Mouse (Mus musculus): ENCODE data around the gene Sec61a1.
A peak's percentile ranks its signal among the peaks of the same experiment; 100 is the strongest.

Gene Sec61a1

DNA sequence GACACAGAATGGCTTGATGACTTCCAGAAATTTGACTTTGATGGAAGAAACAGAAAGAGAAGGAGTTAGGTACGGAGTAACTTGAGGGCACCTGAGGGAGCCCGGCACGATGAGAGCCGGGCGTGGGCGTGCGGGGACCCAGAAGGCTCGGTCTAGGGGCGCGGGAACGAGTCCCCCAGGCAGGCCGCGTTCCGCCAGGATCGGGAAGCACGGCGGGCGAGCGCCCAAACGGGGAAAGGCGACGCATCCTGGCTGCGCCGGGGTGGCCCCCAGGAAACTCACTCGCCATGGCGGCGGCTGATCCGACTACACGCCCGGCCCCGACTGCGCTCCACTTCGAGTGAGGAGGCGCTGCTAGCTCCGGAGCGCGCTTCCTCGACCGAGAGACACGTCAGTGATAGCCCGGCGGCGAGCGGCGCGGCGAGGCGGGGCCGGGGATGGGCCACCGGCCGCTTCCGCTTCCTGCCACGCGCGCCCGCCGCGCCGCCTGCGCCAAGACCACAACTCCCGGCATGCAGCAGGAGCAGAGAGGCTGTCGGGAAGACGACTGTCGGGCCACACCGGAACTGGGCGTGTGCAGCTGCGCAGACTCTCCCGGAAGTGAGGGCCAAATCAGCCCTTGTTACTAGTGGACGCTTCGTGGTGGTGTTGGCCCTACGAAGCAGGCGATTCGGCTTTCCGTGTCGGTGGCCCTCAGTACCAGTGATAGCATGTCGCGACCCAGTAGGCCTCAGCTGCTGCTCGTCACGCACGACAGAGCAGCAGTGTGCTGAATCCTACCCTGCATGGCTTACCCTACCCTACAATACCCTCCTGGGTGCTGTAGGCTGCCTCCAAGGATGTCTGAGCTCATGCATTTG lies at the start of gene Sec61a1:
TSS of gene Sec61a1 (minus strand) at position 502 of the 860 bp plus-strand sequence.
- DNase-seq (ENCODE audit: low read depth): peak; percentile 95

DNA sequence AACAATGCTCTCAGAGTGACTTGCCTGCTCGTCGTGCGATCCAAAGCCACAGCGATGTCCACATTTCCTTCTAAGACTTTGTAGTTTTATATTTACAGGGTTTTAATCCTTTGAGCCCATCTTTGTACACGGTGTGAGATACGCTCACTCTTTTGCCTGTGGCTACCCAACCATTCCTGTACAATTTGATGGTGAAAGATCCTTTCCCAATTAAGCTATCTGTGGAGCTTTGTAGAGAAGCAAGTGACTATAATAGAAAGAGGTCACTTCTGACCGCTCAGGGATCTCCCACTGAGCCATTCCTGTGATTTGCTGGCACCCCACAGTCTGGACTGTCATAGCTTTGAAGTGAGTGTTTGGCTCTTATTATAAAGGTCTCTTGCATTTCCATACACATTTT lies 48.0 kb upstream of the Sec61a1 start:
- no peak for DNase-seq (ENCODE audit: low read depth)

DNA sequence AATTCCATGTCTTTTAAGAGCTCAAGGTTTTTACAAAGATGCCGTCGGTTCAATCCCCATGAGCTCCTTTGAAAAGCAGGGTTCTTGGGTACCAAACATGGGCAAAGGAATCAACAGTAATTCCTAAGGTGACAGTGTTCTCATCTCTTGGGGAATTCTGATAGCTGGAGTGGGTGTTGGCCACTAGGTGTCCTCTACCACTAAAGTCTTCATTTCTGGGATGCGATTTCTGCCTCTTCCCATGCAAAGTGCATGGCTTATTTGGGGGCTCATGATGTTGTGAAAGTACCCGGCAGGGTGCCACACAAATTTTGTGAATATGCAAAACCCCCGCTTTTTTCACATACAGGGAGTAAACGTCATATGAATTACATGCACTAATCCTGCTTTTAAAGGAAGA lies 46.3 kb upstream of the Sec61a1 start:
- DNase-seq (ENCODE audit: low read depth): no peak

DNA sequence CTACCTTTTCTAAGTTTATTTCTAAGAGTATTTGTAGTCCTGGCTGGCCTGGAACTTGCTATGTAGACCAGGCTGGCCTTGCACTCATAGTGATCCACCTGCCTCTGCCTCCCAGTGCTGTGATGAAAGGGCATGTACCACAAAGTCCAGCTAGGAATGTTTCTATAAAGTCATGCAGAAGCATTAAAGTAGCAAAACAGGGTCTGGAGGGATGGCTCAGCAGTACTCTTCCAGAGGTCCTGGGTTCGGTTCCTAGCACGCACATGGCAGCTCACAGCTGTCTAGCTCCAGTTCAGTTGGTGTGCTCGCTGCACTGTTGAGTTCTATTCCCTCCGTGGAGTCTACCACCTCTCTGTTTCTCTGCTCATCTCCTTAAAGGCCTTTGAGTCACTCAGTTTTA lies 41.5 kb upstream of the Sec61a1 start:
- DNase-seq (ENCODE audit: low read depth): no peak

DNA sequence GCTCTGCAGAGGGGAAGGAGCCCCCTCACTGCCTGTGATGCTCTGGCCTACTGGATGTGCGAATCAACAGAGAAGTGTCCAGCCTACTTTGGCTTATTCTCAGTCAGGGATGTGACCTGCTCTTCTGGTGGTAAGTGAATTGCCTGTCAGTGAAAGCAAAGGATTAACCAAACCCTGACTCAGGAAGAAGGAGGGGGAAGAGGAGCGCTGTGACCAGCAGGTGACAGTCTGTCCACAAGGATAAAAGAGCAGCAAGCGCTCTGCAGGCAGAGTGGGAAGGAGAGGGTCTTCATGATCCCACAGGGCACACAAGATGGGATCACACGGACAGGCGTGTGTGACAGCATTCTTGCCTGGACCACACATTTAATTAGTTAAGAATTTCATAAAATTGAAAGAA lies 41.0 kb upstream of the Sec61a1 start:
- no peak for DNase-seq (ENCODE audit: low read depth)

DNA sequence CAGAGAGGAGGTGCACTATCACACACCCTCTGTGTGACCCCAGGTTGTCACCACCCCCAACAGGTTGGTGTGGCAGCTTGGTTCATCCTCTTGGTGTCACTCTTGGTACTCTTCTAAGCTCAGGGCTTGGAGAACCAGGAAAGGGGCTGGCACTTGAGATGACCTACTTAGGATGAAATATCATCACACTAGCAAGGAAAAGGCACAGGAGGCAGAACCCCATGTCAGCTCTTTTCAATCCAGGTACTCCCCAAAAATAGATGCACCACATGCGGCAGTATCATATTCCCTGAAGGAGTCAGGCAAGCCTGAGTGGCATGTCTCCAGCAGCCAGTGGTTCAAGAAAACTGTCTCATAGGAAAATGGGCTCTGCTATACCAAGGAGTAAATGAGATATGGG lies 39.4 kb upstream of the Sec61a1 start:
- DNase-seq (ENCODE audit: low read depth): no peak

DNA sequence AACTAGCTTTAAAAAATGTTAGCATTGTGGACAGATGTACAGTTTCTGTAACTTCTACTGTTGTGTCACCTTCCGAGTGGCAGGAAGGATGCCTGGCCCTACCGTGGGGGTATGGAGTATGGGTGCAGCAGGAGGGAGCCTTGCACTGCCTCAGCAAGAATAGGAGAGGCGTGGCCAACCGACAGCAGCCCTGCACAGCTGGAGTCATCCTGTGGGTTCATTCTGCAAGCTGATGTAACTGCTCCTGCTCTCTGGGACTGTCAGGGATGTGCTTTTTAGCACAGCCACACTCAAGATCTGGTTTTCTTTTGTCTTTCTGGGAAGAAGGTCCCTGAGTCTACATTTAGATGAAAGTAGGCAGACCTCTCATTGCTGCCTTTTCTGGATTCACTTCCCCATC lies 38.8 kb upstream of the Sec61a1 start:
- DNase-seq (ENCODE audit: low read depth): no peak

DNA sequence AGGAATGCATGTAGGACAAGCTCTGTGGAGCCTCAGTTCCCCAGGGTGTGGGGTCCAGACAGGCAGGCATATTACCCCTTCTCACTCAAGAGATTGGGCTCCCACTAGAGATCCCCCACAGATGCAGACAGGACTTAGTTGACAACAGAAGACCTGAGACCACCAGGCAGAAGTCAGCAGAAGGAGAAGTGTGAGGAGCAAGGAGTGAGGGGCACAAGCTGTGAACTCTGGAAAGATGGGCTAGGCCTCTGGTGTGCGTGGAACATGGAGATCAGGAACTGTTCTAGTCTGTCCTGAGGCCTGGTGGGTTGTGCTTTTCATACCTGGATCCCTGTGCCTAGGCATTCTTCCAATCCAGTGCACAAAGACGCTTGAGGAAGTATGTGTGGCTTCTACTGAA lies 31.2 kb upstream of the Sec61a1 start:
- no peak for DNase-seq (ENCODE audit: low read depth)

DNA sequence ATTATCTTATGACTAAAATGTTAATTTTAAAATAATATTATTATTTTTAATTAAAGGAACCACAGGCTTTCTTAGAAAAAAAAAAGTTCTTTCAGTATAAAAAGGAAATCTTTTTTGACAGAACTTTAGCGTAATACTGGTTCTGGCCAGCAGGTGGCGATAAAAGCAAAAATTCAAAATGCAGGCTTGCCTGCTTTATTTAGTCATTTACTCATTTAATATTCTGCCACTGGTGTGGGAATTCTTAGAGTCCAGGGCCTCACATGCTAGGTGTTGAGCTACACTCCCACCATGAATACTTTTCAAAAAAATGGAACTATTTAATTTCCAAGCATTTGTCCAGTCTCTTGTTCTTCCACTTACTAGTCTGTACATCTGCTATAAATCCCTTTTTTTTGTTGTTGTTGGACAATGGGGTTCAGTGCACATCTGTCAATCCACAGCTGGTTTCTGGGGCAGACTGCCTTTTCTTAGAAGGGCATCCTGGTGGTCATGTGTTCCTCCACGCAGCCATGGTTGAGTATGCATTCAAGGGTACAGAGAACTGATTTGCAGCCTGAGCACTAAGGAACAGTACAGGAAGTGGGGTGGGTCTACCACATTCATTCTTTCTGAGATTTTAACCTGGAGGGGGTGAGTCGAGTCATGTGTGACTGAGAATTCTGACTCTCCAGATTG lies 30.6 kb upstream of the Sec61a1 start:
- peak; percentile 70 for DNase-seq (ENCODE audit: low read depth)

DNA sequence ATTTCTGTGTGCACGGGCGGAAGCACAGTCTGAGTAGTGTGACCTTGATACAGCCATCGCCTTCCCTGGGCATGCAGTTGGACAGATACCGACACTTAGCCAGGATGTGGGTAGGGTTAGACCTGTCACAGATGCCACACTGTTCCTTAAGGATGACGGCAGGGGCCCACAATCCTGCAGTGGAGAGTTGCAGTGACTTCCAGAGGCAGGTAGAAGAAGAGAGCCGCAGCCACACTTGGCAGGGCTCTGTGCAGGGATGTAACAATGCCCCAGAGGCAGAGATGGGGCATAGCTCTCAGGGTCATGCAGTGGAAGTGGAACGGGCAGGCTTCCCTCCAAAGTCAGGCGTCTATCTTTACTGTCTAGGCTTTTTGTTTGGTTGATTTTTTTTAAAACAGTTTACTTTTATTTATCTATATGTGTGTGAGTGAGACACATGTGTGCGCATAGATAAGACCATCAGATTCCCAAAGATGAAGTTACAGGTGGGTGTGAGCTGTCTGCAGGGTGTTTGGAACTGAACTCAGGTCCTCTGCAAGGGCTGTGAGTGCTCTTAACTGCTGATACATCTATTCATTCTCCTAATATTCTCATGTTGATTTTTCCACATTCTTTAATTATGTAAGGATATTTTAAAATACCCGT lies 29.8 kb upstream of the Sec61a1 start:
- DNase-seq (ENCODE audit: low read depth): no peak

DNA sequence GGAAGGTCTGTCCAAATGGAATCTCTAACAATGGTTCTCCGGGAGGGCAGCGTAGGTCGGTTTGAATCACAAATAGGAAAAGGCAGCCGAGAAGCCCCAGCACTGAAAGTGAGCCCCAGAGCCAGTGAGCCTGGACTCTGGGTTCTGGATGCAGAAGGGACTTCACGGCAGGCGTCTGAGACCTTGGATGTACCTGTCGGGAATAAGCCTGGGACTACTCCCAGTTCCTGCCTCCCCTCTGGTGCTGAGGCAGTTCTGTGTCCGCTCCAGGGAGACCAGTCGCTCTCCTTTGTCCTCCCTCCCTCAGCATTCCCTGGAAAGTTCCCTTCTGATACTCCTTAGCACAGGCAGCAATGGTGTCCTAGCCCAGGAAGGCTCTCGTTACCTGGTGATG lies 26.7 kb upstream of the Sec61a1 start:
- DNase-seq (ENCODE audit: low read depth): no peak

DNA sequence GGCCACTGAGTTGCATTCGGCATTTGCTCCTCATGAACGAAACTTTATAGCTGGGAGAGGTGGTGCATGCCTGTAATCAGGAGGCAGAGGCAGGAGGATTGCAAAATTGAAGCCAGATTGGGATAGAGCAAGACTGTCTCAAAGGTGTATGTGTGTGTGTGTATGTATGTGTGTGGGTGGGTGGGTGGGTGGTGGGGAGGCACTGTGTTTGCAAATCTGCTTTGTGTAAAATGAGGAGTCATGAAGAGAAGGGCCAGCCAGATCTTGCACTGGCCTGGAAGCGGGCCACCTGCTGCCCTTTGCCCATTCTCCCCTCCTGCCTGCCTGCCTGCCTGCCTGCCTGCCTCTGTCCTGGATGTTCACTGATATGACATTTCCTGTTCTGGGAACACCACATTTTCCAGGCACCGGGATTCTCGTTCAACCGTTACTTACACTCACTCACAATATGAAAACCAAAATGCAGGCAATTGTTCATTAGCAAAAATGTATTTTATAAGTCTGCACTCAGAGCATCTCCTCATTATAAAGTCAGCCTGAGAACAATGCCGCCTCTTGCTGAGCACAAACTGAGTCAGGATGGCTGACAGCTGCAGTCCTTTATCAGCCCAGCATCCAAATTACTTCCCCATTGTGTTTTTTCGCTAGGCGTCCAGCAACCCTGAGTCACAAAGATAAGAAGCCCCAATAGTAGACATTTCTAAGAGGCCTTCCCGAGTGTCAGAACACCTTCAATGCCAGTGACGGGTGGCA lies 26.1 kb upstream of the Sec61a1 start:
- no peak for DNase-seq (ENCODE audit: low read depth)

DNA sequence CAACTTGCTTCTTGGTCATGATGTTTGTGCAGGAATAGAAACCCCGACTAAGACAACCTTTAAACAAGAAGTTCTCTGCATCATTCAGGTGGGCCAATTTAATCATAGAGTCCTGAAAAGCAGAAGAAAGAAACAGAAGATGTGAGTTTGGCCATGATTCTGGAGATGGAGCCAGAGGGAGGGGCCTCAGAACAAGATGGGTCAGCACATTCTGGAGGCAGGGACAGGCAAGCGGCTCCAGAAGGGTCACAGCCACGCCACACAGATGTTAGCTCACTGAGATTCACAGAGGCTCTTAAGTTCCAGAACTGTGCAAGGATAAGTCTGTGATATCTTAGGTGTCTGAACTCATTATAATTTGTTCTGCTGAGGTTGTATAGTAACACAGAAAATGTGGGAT lies 25.5 kb upstream of the Sec61a1 start:
- DNase-seq (ENCODE audit: low read depth): no peak

DNA sequence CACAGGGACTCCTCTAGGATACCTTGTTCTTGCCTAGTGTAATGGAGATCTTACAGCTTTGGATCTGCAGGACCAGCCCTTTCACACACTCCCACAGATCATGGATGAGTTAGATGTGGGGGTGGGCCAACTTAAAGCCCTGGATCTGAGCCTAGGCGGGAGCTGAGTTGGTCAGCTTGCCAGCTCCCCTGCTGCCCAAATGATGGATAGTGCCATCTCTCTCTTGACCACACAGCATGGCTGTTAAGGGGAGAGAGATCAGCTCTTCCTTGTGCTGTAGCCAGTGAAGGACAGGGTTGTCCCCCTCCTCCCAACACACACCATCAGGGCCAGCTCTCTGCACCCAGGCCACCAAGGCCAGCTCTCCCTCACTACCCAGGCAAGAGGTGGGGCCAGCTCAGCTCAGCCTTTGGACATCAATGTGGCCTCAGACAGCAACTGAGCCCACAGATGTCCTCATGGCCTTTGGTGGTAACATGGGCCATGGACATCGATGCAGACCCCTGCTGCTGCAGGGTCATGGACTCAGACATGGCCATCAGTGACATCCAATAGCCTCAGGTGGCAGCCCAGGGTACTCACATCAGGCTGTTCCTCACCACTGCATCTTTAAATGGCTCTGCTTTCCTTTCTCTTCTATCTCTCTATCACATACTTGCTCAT lies 21.5 kb upstream of the Sec61a1 start:
- DNase-seq (ENCODE audit: low read depth): no peak

DNA sequence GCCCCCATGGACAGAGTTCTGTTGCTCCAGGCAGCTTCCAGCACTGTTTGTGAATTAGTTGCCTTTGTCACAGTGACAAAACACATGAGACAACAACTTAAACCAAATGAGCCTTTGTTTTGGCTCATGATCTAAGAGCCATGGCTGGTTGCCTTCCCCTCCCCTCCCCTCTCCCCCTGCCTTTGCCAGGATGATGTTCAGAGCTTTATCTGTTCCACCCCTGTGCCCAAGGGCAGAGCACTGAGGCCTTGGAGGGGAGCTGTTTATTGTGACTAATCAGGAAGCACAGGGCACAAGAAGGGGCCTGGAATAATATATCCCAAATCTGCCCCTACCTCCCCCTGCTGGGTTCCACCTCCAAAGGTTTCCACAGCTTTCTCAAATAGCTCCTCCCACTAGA lies 11.6 kb upstream of the Sec61a1 start:
- DNase-seq (ENCODE audit: low read depth): no peak

DNA sequence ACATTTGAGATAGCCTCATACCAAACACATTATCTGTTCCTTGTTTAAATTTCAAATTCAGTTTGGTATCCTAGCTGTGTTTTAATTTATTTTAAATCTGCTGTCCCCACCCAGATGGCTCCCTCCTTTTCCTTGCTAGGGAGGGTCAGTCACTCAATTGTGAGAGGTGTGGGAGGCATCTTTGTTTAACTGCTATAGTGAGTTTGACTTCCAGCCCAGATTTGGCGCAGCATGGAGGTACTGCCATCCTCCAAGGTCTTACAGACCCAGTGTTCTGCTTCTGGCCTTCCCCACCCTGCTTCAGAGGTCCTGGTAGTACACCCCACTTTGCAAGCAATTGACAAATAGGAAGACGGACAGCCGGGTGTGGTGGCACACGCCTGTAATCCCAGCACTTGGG lies 5.4 kb upstream of the Sec61a1 start:
- no peak for DNase-seq (ENCODE audit: low read depth)

DNA sequence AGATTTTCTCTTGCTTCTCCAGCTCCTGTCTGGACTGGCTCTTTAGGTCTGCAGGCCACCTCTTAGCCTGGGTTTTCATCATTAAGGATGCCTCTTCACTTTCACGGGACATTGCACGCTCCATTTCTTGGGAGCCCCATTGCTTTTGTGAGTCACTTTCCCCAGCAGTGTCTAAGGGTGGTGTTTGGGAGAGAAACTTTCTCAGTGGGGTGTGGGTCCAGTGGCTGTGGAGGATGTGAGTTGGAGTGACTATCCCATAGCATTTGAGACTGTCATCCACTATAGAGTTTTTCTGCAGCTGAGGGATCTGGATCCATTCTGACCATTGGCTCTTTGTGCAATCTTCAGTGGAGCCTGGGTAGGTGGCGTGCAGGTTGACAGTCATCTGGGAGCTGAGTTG lies 4.7 kb upstream of the Sec61a1 start:
- DNase-seq (ENCODE audit: low read depth): no peak

DNA sequence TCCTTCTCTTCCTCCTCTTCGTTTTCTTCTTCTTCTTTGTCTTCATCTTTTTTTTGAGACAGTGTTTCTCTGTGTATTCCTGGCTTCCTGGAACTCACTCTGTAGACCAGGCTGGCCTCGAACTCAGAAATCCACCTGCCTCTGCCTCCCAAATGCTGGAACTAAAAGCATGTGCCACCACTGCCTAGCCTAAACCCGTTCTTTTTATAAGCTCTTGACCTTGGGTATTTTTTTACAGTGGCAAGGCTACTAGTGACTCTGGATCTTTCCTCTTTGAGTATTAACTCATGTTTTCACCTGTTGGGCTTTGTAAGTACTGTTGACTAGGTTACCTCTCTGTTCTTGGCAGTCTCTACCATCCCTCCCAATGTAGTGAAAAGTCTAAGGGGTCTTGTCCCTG lies 4.3 kb upstream of the Sec61a1 start:
- no peak for DNase-seq (ENCODE audit: low read depth)

DNA sequence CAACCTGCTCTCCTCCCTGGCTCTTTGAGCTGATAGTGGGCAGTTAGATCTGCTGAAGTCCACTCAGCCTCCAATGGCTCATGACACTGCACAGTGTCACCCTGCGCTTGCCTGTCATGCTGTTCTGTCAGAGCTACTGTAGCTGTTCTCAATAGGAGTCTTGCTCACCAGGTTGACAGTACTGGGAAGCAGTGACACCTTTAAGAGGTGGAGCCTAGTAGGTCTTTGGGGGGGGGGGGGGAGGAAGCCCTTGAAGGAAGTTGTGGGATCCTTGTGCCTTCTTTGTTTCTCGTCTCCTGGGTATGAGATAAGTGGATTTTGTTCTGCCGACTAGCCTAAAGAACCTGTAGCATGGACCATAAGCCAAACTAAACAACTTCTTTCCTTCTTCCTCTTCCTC lies 3.9 kb upstream of the Sec61a1 start:
- DNase-seq (ENCODE audit: low read depth): peak; percentile 36

DNA sequence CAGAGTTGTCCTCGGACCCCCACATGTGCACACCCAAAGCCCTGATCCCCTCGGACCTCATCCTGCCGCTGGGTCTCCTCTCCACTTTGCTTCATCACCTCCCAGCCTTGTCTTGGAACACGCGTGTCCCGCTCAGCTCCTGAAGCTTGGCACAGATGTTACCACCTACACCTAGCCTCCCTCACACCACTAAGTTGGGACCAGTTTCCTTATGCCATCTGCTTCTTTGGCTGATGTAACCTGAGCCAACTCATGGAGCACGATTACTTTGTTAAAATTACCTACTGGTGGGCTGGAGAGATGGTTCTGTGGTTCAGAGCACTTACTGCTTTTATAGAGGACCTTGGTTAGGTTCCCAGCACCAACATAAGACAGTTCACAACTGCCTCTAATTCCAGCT lies 3.1 kb upstream of the Sec61a1 start:
- peak; percentile 1 for DNase-seq (ENCODE audit: low read depth)

DNA sequence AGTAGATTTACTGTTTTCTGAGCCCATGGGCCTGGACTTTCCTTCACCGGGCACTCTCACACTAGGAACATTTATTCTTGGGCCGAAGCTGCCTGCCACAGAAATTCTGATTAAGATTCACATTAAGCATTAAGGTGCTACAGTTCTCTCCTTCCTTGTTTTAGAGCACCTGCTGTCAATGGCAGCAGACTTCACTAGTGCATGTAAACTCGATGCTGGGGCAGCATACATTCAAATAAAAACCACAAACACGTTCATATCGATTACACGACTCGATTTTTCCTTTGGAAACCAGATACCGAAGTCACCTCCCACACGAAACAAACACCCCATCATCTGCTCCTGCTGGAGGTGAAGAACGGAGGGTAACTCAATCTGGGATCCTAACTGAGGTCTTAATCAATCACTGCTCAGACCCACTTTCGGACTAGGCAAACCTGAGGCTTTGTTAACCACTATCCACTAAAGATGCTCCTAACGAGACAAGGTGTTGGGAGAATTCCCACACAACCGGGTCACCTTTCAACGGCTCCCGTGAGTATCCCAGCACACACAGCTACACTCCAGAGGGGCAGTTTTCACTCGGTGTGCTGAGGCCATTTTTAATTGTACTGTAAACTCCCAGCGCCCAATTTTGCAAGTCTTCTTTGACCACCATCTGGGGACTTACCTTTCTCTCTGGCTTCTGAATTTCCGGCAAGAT lies 853 bp downstream of the Sec61a1 start:
- DNase-seq (ENCODE audit: low read depth): peak; percentile 59

Data from induced T-regulatory cell, adult 2 months (primary cell).